Mouse (Mus musculus) G1E (cell line): ENCODE results near the gene Nek6. TPM values are rescaled to one million over a fixed set of nuclear protein-coding genes. Genes with fewer than 3 reads are reported as not detected.

Source experiments
- ATAC-seq: 2 replicates; pipeline ENCODE4 v1.8.0; 2016; ENCODE audit warnings: mild to moderate bottlenecking; ENCODE audit not compliant: insufficient number of reproducible peaks, poor library complexity, low FRiP score, severe bottlenecking; ENCODE audit errors: extremely low read depth
- DNase-seq: peaks from one replicate; pipeline ENCODE4 v3.0.0; 2012; ENCODE audit warnings: low spot score
- H3K27me3 ChIP-seq: 2 replicates; pipeline ENCODE4 v1.6.1; 2012; ENCODE audit warnings: mild to moderate bottlenecking, low read length, inconsistent platforms; ENCODE audit not compliant: insufficient read depth
- H3K36me3 ChIP-seq: replicated peaks from 2 replicates; pipeline ENCODE3; 2012; ENCODE audit warnings: mild to moderate bottlenecking, inconsistent platforms
- H3K4me1 ChIP-seq: 2 replicates; pipeline ENCODE4 v1.6.1; 2012; ENCODE audit warnings: low read depth, low read length, inconsistent platforms, mixed read lengths; ENCODE audit not compliant: insufficient read depth
- H3K4me3 ChIP-seq: 2 replicates; pipeline ENCODE4 v1.5.1; 2012; ENCODE audit warnings: low read depth, mild to moderate bottlenecking, inconsistent platforms, low read length, moderate library complexity, mixed read lengths
- H3K9me3 ChIP-seq: replicated peaks from 2 replicates; pipeline ENCODE4 v1.6.1; 2012; ENCODE audit warnings: inconsistent platforms
- CTCF ChIP-seq: IDR thresholded peaks from 2 replicates; pipeline ENCODE4 v1.5.1; 2012; ENCODE audit warnings: low read depth, low read length, inconsistent platforms, mixed read lengths
- GATA1 ChIP-seq: IDR thresholded peaks from 2 replicates; pipeline ENCODE4 v1.6.1; 2012; ENCODE audit warnings: borderline replicate concordance, low read length, inconsistent platforms, mixed read lengths
- GATA2 ChIP-seq: IDR thresholded peaks from 2 replicates; pipeline ENCODE4 v1.6.1; 2012; ENCODE audit warnings: low read depth, low read length, inconsistent platforms, borderline replicate concordance
- POLR2AphosphoS5 ChIP-seq: IDR thresholded peaks from 2 replicates; pipeline ENCODE4 v1.6.1; 2012; ENCODE audit warnings: low read depth, low read length, inconsistent platforms; ENCODE audit not compliant: insufficient replicate concordance
- TAL1 ChIP-seq: conservative IDR thresholded peaks from 2 replicates; pipeline ENCODE4 v1.6.1; 2012; ENCODE audit warnings: low read depth, low read length, inconsistent platforms, mixed read lengths
- polyA plus RNA-seq: library from polyadenylated mRNA; stranded (reverse); fragments of >175 nt; gene quantifications from 2 replicates; pipeline ENCODE4 v1.2.3, GENCODE M21; 2012
- total RNA-seq, 2 experiments: library from RNA; stranded (forward) in 1 of 2; stranded (reverse) in 1 of 2; fragments of 200-1000 nt in 1 of 2; fragments of >200 nt in 1 of 2; fragmentation: Nextera tagmentation in 1 of 2; gene quantifications; 2 replicates each; pipeline ENCODE4 v1.2.3; 2014 to 2017

Gene Nek6
- total and polyA plus RNA-seq, 3 experiments = 95.8 to 180 (median 113) TPM

- Histone ChIP-seq H3K27me3 (no peaks in the 10 kb centered on the region), H3K4me1 (peaks cover 20% of the 10 kb centered on the region), H3K36me3 (peaks cover 97% of the 10 kb centered on the region), H3K4me3 (no peak overlapping the region), H3K9me3 (no peaks in the 10 kb centered on the region)
- DNase-seq (no peak), ATAC-seq (no peak)
- TF ChIP-seq POLR2AphosphoS5 = no peak
- TF ChIP-seq GATA2 = no peak
Observed at GRCm38 (mm10) chr2:38578602-38579521, 67.4 kb downstream of the Nek6 start.

GRCm38 (mm10) chr2:38579528-38579927 is 68.1 kb downstream of the Nek6 start:
- Histone ChIP-seq H3K9me3 (no peaks in the 10 kb centered on the region), H3K4me3 (no peak overlapping the region), H3K27me3 (no peaks in the 10 kb centered on the region), H3K4me1 (peaks cover 14% of the 10 kb centered on the region), H3K36me3 (peaks cover 97% of the 10 kb centered on the region)
- DNase-seq = no peak
- ATAC-seq = no peak
- no peak for TF ChIP-seq GATA2
- no peak for TF ChIP-seq TAL1
- TF ChIP-seq CTCF = no peak
- TF ChIP-seq POLR2AphosphoS5 = no peak
- TF ChIP-seq GATA1 = no peak

- no peaks in the 10 kb centered on the region for H3K27me3 ChIP-seq
- ATAC-seq (no peak), DNase-seq (no peak)
- H3K4me1 ChIP-seq = peaks cover 5% of the 10 kb centered on the region; the same call in 1 of the 2 replicates
- H3K4me3 ChIP-seq = no peak overlapping the region
- H3K36me3 ChIP-seq = peaks cover 95% of the 10 kb centered on the region
- TF ChIP-seq CTCF (no peak), POLR2AphosphoS5 (no peak), TAL1 (no peak), GATA2 (no peak), GATA1 (no peak)
- H3K9me3 ChIP-seq = no peaks in the 10 kb centered on the region
Observed at GRCm38 (mm10) chr2:38583982-38584381, 72.5 kb downstream of the Nek6 start.

- H3K27me3 ChIP-seq = no peaks in the 10 kb centered on the region
- H3K36me3 ChIP-seq = peaks cover 95% of the 10 kb centered on the region
- H3K9me3 ChIP-seq = no peaks in the 10 kb centered on the region
Observed at GRCm38 (mm10) chr2:38584514-38585378, 73.3 kb downstream of the Nek6 start.

GRCm38 (mm10) chr2:38585379-38585736 is 73.9 kb downstream of the Nek6 start:
- Histone ChIP-seq H3K27me3 (no peaks in the 10 kb centered on the region), H3K4me1 (peaks cover 8% of the 10 kb centered on the region; the same call in 1 of the 2 replicates), H3K36me3 (peaks cover 95% of the 10 kb centered on the region), H3K4me3 (no peak overlapping the region), H3K9me3 (no peaks in the 10 kb centered on the region)
- no peak for TF ChIP-seq CTCF
- no peak for TF ChIP-seq GATA1
- ATAC-seq (no peak), DNase-seq (no peak)

More at GRCm38 (mm10) chr2:38584514-38585378, 73.3 kb downstream of the Nek6 start:
- Histone ChIP-seq H3K4me1 (peaks cover 5% of the 10 kb centered on the region; the same call in 1 of the 2 replicates), H3K4me3 (no peak overlapping the region)
- DNase-seq (no peak), ATAC-seq (no peak)
- TF ChIP-seq GATA1 = no peak
- no peak for TF ChIP-seq GATA2
- TF ChIP-seq POLR2AphosphoS5 = no peak
- TF ChIP-seq TAL1 = no peak
- TF ChIP-seq CTCF = no peak

GRCm38 (mm10) chr2:38586733-38587132 is 75.3 kb downstream of the Nek6 start:
- no peak for ATAC-seq
- Histone ChIP-seq H3K4me3 (no peak overlapping the region), H3K9me3 (no peaks in the 10 kb centered on the region), H3K36me3 (peaks cover 93% of the 10 kb centered on the region), H3K27me3 (no peaks in the 10 kb centered on the region), H3K4me1 (peaks cover 6% of the 10 kb centered on the region)
- no peak for DNase-seq
- TF ChIP-seq GATA2 (no peak), TAL1 (no peak), GATA1 (no peak), CTCF (no peak), POLR2AphosphoS5 (no peak)
